Mouse (Mus musculus) olfactory bulb, adult 2 months (tissue): ENCODE data around the gene Krtap19-4. TPM values are rescaled to one million over a fixed set of nuclear protein-coding genes. Genes with fewer than 3 reads are reported as not detected.

Experiments
- H3K27ac ChIP-seq: fragments of 200-500 bp; 2 replicates; pipeline ENCODE4 v1.5.1; 2012; ENCODE audit warnings: low read depth, low read length; ENCODE audit not compliant: insufficient read depth
- H3K4me1 ChIP-seq: fragments of 200-500 bp; 2 replicates; pipeline ENCODE4 v1.6.1; 2012; ENCODE audit warnings: low read length; ENCODE audit not compliant: control insufficient read depth, insufficient read depth
- H3K4me3 ChIP-seq: fragments of 200-500 bp; 2 replicates; pipeline ENCODE4 v1.5.1; 2012; ENCODE audit warnings: mild to moderate bottlenecking, low read depth, low read length, moderate library complexity; ENCODE audit not compliant: insufficient read depth
- CTCF ChIP-seq: fragments of 200-500 bp; IDR thresholded peaks from 2 replicates; pipeline ENCODE4 v1.5.1; 2012; ENCODE audit warnings: low read depth, mild to moderate bottlenecking, low read length, moderate library complexity; ENCODE audit not compliant: insufficient read depth
- POLR2A ChIP-seq: fragments of 200-500 bp; IDR thresholded peaks from 2 replicates; pipeline ENCODE4 v1.6.1; 2012; ENCODE audit warnings: mild to moderate bottlenecking, low read depth, low read length, moderate library complexity; ENCODE audit not compliant: insufficient read depth
- WGBS: fragments of 180-500 bp; shearing (Covaris S2); methylation state at CpG from one replicate; pipeline ENCODE4 v1.1.7; 2018; 5-methylcytosine and 5-hydroxymethylcytosine counted together
- polyA plus RNA-seq: library from polyadenylated mRNA; stranded (reverse); fragments of >200 nt; gene quantifications from 2 replicates; pipeline ENCODE4 v1.2.4, GENCODE M21; 2012; ENCODE audit warnings: low replicate concordance; ENCODE audit not compliant: missing spikeins, insufficient read depth, insufficient read length

The Krtap19-4 gene
- polyA plus RNA-seq, 1 experiment, result not detected

DNA sequence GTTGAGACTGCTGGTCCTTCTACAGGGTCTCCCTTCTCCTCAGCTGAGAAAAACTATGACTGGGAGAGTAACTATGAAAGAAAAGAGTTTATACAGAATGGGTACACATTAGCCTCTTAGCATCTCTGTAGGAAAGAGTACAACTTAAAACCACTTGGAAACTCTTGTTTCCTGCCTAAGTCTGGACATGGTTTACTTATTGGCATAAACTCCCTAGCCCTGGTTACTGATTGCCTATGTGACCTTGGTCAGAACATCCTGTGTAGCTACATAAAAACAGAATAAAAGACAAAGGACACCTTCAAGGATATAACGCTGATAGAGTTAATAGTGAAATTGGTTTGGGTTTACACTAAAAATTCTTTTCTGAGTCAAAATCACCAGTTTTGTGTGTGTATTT, 37.5 kb downstream of the Krtap19-4 start:
- TF ChIP-seq CTCF (no peak), POLR2A (no peak)
- 100% methylated on average over 1 of the region's 1 CpGs for WGBS
- H3K27ac ChIP-seq, result no peak overlapping the region
- no peak overlapping the region for H3K4me3 ChIP-seq
- H3K4me1 ChIP-seq, result no peaks in the 10 kb centered on the region

Other genes starting within 250 kb of the Krtap19-4 start
- gene Krtap26-1, start 237.3 kb downstream of the Krtap19-4 start, polyA plus RNA-seq, result not detected in 2 replicates
- gene Krtap27-1, start 213.4 kb downstream of the Krtap19-4 start, polyA plus RNA-seq, result not detected in 2 replicates
- not detected in 2 replicates for gene 2310061N02Rik, start 177.1 kb downstream of the Krtap19-4 start, polyA plus RNA-seq
- gene Krtap13-1, start 156.2 kb downstream of the Krtap19-4 start, polyA plus RNA-seq, result not detected in 2 replicates
- gene Krtap13, start 133.5 kb downstream of the Krtap19-4 start, polyA plus RNA-seq, result not detected in 2 replicates
- gene 2310034C09Rik, start 126.2 kb downstream of the Krtap19-4 start, polyA plus RNA-seq, result not detected in 2 replicates
- not detected in 2 replicates for gene 2310057N15Rik, start 110.9 kb downstream of the Krtap19-4 start, polyA plus RNA-seq
- gene Gm5965, start 107.2 kb downstream of the Krtap19-4 start, polyA plus RNA-seq, result not detected in 2 replicates
- not detected in 2 replicates for gene Gm20741, start 72.9 kb downstream of the Krtap19-4 start, polyA plus RNA-seq
- gene Krtap15, start 64.9 kb downstream of the Krtap19-4 start, polyA plus RNA-seq, result not detected in 2 replicates
- not detected in 2 replicates for gene Krtap14, start 58.9 kb downstream of the Krtap19-4 start, polyA plus RNA-seq
- gene Krtap19-1, start 15.7 kb downstream of the Krtap19-4 start, polyA plus RNA-seq, result not detected in 2 replicates
- not detected in 2 replicates for gene Krtap19-2, start 10.8 kb downstream of the Krtap19-4 start, polyA plus RNA-seq
- gene Krtap19-3, start 7.1 kb downstream of the Krtap19-4 start, polyA plus RNA-seq, result not detected in 2 replicates
- gene Krtap19-5, start 11.4 kb upstream of the Krtap19-4 start, polyA plus RNA-seq, result not detected in 2 replicates
- not detected in 2 replicates for gene Krtap19-9b, start 47.2 kb upstream of the Krtap19-4 start, polyA plus RNA-seq
- gene Krtap16-3, start 77.8 kb upstream of the Krtap19-4 start, polyA plus RNA-seq, result not detected in 2 replicates
- not detected in 2 replicates for gene Krtap22-2, start 125.7 kb upstream of the Krtap19-4 start, polyA plus RNA-seq
- not detected in 2 replicates for gene Gm10229, start 130.2 kb upstream of the Krtap19-4 start, polyA plus RNA-seq
- gene Krtap6-1, start 146.6 kb upstream of the Krtap19-4 start, polyA plus RNA-seq, result not detected in 2 replicates
- gene Gm10228, start 156.4 kb upstream of the Krtap19-4 start, polyA plus RNA-seq, result not detected in 2 replicates
- gene Krtap6-5, start 162.8 kb upstream of the Krtap19-4 start, polyA plus RNA-seq, result not detected in 2 replicates
- not detected in 2 replicates for gene 1110025L11Rik, start 178.9 kb upstream of the Krtap19-4 start, polyA plus RNA-seq
- not detected in 2 replicates for gene Krtap6-3, start 198.9 kb upstream of the Krtap19-4 start, polyA plus RNA-seq